Mouse (Mus musculus): ENCODE measurements around the gene Vmn1r189. TPM values are rescaled to one million over a fixed set of nuclear protein-coding genes. Genes with fewer than 3 reads are reported as not detected.
"Not testable (repeated sequence)": the region's sequence is repeated elsewhere in the genome, so short reads cannot be mapped to it uniquely, and the experiment has no call there.

The Vmn1r189 gene
- total RNA-seq (2015) (not detected in 2 replicates), total RNA-seq (2017) (not detected in 2 replicates)

DNA sequence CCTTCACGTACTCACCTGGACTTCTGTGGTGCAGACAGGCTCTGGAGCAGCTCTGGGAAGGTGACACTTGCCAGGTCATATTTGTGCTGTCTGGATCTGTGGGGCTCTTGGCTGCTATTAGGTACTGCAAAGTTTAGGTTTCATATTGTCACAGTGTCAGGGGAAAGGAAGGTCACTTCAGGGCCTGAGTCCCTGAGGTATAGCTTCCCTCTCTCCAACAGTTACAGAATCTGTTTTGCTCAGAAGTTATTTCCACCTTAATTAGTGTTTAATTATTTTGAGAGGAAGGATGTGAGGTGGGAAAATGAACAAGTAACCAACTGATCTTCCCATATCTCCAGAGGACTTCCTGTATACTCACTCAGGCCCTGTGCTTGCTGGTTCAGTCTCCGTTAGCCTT is at the start of gene Vmn1r189:
TSS of gene Vmn1r189 (minus strand) at position 101 of the 400 bp plus-strand sequence.
- not testable (repeated sequence) for ATAC-seq (replicated peaks; ENCODE audit: poor library complexity)

DNA sequence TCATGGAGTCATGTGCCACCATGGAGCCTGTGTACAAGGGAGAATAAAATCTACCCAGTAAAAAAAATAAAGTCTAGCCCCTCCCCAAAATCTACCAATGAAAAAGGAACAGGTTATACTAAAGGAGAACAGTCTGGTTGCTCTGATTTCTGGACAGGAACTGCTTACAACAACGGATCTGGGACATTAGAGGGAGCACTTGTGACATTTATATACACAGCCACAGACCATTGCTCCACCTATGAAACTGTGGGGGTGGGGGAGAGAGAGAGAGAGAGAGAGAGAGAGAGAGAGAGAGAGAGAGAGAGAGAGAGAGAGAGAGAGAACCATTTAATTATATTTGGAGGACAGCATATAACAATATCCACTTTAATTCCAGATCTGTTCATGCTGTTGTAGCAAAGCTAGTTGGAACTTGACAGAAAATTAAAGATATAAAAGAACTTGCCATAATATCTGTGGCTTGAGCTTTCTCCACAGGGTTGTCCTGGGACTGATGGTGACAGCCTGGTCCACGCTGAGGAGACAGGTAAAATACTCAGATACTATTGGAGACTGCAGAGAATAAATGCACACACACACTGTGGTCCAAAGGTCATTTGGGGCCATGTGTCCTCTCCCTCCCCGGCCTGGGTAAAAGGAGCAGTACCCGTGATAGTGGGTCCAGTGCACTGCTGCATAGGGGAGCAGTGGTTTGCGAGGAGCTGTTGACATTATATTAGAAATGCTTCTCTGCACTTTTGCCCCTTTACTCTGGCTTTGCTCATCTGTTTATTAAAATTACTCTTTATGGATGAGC is 31.1 kb upstream of the Vmn1r189 start:
- ATAC-seq (replicated peaks; ENCODE audit: poor library complexity), result not testable (repeated sequence)

DNA sequence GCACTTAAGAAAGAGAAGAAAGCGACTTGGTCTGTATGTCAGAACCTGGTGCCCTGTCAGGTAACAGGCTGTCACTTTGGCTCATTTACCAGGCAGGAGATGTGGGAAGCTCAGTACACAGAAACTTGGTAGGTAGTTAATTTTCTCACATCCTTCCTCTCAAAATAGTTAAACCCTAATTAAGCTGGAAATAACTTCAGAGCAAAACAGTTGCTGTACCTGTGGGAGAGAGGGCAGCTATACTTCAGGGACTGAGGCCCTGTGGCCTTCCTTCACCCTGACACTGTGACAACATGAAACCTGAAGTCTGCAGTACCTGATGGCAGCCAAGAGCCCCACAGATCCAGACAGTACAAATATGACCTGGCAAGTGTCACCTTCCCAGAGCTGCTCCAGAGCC is 21.5 kb downstream of the Vmn1r189 start, which contains the start of gene Vmn1r188:
TSS of gene Vmn1r188 (plus strand) at position 301 of the 400 bp plus-strand sequence.
- ATAC-seq (replicated peaks; ENCODE audit: poor library complexity), result not testable (repeated sequence)

DNA sequence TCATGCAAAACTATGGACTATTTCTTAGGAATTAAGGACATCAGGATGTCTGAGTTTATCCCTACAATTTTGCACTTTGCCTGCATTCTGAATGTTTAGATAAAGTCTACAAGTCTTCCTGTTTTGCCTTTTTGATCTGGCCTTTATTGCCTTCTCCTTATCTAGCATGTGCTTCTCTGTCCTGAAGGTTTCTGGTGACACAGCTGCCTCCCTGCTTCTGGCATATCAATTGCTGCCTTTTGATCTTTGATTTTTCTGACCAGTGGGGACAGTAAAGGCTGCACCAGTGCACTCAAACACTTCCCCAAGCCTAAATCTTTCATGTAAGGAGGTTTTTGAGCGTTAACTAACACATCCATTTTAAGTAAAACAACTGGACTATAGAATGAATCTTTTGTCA is 42.2 kb downstream of the Vmn1r189 start:
- ATAC-seq (replicated peaks; ENCODE audit: poor library complexity), result no peak

DNA sequence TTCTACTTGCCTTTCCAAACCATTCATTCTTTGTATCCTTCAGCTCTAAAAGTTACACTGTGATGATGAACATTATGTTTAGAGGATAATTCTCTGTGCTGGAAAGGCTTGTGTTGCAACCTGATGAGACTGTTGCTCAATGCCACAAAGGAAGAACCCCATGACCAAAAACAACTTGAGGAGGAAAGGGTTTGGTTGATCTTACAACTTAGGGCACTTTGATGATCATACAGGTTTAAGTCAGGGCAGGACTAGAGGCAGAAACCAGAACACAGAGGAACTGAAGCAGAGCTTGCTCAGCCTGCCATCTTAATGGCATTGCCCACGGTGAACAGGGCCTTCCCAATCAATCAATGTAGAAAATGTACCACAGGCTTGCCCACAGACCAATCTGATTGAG is 44.2 kb downstream of the Vmn1r189 start:
- ATAC-seq (replicated peaks; ENCODE audit: poor library complexity), result peak; percentile 80

DNA sequence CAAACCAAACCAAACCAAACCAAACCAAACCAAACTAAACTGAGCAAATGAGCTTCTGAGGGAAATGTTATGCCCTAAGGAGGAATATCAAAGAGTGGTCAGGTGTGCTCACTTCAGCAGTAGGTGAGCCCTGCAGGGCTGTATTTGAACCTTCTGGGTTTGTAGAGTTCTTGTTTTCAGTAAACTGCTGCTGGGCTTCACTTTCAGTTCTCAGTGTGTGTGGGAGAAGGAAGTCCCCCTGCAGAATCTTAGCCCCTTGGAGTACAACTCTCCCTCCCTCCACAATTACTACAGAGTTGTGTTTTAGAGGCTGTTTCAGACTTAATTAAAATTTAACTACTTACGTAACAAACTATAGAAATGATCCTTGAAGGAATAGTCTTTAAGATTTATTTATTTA is 51.9 kb downstream of the Vmn1r189 start:
- no peak for ATAC-seq (replicated peaks; ENCODE audit: poor library complexity)

DNA sequence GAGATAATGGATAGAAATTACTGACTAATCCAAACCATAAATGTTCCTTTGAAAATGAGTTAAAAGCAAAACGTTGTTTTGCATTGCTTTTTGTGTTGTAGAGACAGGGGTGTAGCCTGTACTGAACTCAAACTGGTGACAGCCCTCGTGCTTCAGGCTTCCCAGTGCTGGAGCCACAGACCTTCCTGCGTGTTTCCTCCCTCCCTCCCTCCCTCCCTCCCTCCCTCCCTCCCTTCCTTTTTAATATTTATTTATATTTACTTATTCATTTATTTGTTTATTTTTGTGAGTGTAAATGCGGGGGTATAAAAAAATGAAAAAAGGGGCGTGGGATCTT is 54.1 kb downstream of the Vmn1r189 start:
- ATAC-seq (replicated peaks; ENCODE audit: poor library complexity), result no peak

DNA sequence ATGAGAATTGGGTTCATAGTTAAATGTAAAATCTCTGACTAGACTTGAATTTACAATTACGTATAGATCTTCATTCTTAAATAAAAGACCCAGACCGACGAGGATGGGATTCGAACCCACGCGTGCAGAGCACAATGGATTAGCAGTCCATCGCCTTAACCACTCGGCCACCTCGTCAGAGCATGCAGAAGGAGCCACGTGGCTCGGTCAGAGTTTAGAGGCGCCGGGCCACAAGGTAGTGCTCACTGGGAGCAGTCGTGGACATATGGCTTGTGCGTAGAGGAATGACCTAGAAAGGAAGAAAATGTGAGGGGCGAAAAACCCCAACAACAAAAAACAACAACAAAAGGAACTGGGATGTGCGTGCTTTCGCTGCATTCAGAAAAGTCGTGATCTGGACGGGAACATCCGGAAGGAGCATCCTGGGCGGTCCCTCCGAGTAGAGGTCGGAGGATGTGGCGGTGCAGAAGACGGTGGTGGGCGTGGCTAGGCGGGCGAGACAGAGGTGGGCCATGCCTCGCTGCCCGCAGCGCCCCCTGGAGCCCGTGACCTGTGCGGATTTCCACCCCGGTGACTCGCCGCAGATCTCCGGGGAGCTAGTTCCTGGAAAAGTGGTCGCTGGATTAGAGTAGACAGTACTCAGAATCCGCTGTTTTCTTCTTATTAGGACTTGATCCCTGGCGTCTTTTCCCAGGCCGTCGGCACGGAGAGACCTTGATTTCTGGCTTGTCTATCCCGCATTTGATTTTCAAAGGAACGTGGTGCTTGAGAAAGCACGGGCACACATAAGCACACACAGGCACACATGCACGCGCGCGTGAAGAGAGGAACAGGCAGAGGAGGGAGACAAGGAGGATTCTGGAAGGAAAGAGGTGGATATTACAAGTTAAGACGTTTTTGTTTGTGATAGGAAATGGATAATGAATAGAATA is 54.8 kb downstream of the Vmn1r189 start:
- ATAC-seq (replicated peaks; ENCODE audit: poor library complexity), result peak; percentile 91

Other genes with a start within 250 kb of the Vmn1r189 start
- gene Zfp184, start 160.7 kb downstream of the Vmn1r189 start, total RNA-seq (2015), result 13.3 and 16.1 TPM in 2 replicates
- 9.2 and 15.1 TPM in 2 replicates for gene Zfp184, start 160.7 kb downstream of the Vmn1r189 start, total RNA-seq (2017)
- gene Pom121l2, start 124.6 kb downstream of the Vmn1r189 start, total RNA-seq (2015), result 0.05 and 0.25 TPM in 2 replicates
- 0.10 TPM in 1 of 2 replicates, not detected in the other for gene Pom121l2, start 124.6 kb downstream of the Vmn1r189 start, total RNA-seq (2017)
- 17.0 and 19.9 TPM in 2 replicates for gene Prss16, start 96.1 kb downstream of the Vmn1r189 start, total RNA-seq (2015)
- gene Prss16, start 96.1 kb downstream of the Vmn1r189 start, total RNA-seq (2017), result 11.4 and 12.2 TPM in 2 replicates
- 1.9 and 2.2 TPM in 2 replicates for gene Hist1h2ah, start 70.3 kb downstream of the Vmn1r189 start, total RNA-seq (2015)
- gene Hist1h2ah, start 70.3 kb downstream of the Vmn1r189 start, total RNA-seq (2017), result 923 and 1,838 TPM in 2 replicates
- gene Hist1h2bk, start 70.0 kb downstream of the Vmn1r189 start, total RNA-seq (2015), result 65.4 and 83.1 TPM in 2 replicates
- gene Hist1h2bk, start 70.0 kb downstream of the Vmn1r189 start, total RNA-seq (2017), result 1,827 and 2,239 TPM in 2 replicates
- 38.4 and 42.3 TPM in 2 replicates for gene Hist1h4i, start 64.5 kb downstream of the Vmn1r189 start, total RNA-seq (2015)
- gene Hist1h4i, start 64.5 kb downstream of the Vmn1r189 start, total RNA-seq (2017), result 83.0 and 89.0 TPM in 2 replicates
- gene Hist1h2ag, start 62.9 kb downstream of the Vmn1r189 start, total RNA-seq (2015), result 21.6 and 36.7 TPM in 2 replicates
- 1,156 and 1,370 TPM in 2 replicates for gene Hist1h2ag, start 62.9 kb downstream of the Vmn1r189 start, total RNA-seq (2017)
- 66.7 and 68.0 TPM in 2 replicates for gene Hist1h2bj, start 62.6 kb downstream of the Vmn1r189 start, total RNA-seq (2015)
- gene Hist1h2bj, start 62.6 kb downstream of the Vmn1r189 start, total RNA-seq (2017), result 642 and 843 TPM in 2 replicates
- gene Vmn1r188, start 21.4 kb downstream of the Vmn1r189 start, total RNA-seq (2015), result not detected in 2 replicates
- not detected in 2 replicates for gene Vmn1r188, start 21.4 kb downstream of the Vmn1r189 start, total RNA-seq (2017)
- gene Vmn1r191, start 78.1 kb upstream of the Vmn1r189 start, total RNA-seq (2015), result not detected in 2 replicates
- not detected in 2 replicates for gene Vmn1r191, start 78.1 kb upstream of the Vmn1r189 start, total RNA-seq (2017)
- not detected in 2 replicates for gene Vmn1r192, start 85.3 kb upstream of the Vmn1r189 start, total RNA-seq (2015)
- not detected in 2 replicates for gene Vmn1r192, start 85.3 kb upstream of the Vmn1r189 start, total RNA-seq (2017)
- not detected in 2 replicates for gene Vmn1r193, start 117.3 kb upstream of the Vmn1r189 start, total RNA-seq (2015)
- not detected in 2 replicates for gene Vmn1r193, start 117.3 kb upstream of the Vmn1r189 start, total RNA-seq (2017)
- not detected in 2 replicates for gene Vmn1r194, start 138.4 kb upstream of the Vmn1r189 start, total RNA-seq (2015)
- not detected in 2 replicates for gene Vmn1r194, start 138.4 kb upstream of the Vmn1r189 start, total RNA-seq (2017)
- gene Vmn1r195, start 164.7 kb upstream of the Vmn1r189 start, total RNA-seq (2015), result not detected in 2 replicates
- not detected in 2 replicates for gene Vmn1r195, start 164.7 kb upstream of the Vmn1r189 start, total RNA-seq (2017)
- gene Vmn1r196, start 184.1 kb upstream of the Vmn1r189 start, total RNA-seq (2015), result not detected in 2 replicates
- gene Vmn1r196, start 184.1 kb upstream of the Vmn1r189 start, total RNA-seq (2017), result not detected in 2 replicates
- not detected in 2 replicates for gene Vmn1r197, start 218.8 kb upstream of the Vmn1r189 start, total RNA-seq (2015)
- not detected in 2 replicates for gene Vmn1r197, start 218.8 kb upstream of the Vmn1r189 start, total RNA-seq (2017)
- gene Vmn1r198, start 244.5 kb upstream of the Vmn1r189 start, total RNA-seq (2015), result not detected in 2 replicates
- not detected in 2 replicates for gene Vmn1r198, start 244.5 kb upstream of the Vmn1r189 start, total RNA-seq (2017)